Mouse (Mus musculus) retina, postnatal 1 day (tissue): Measurements from ENCODE around the gene Olfr206.
"Not testable (repeated sequence)": the region's sequence is repeated elsewhere in the genome, so short reads cannot be mapped to it uniquely, and the experiment has no call there.

ENCODE experiments used
- DNase-seq: peaks from one replicate; pipeline ENCODE4 v3.0.0-alpha.2; 2012

The Olfr206 gene

DNA sequence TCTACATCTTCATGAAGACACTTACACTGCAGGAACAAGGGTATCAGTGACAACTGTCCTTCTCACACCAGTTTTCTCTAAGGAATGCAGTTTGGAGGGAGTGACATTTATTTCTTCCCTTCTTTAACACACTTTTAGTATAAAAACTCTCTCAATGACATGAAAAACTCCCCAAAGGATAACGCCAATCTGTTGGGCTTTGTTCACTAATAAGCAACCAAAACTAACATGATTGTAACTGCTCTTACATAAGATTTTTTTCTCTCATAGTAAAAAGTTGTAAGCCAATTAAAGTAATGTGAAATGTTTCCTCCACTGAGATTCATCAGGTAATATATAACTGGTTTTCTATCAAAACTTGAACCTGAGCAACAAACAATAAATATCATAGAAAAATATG is at the start of gene Olfr206:
Gene Olfr206, minus strand, starts transcription at position 101 of the 400 bp plus-strand sequence.
- DNase-seq, result no peak

DNA sequence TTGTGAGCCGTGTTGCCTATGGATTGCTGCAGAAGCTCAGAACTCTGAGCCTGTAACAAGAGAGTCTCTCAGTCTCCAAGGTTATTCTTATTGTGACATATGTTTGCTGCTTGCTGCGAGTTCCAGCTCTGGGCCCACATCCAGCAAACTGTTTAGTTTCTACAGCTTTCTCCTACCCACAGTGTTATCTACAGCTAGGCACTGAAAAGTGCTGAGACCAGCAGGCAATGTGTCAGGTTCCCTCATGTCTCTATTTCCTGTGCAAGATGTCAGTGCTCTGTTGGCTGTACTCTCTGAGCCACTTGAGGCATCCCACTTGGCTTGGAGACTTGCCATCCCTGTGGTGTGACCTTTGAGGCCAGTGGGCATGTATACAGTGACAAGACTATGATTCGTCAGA is 44.3 kb upstream of the Olfr206 start:
- no peak for DNase-seq

DNA sequence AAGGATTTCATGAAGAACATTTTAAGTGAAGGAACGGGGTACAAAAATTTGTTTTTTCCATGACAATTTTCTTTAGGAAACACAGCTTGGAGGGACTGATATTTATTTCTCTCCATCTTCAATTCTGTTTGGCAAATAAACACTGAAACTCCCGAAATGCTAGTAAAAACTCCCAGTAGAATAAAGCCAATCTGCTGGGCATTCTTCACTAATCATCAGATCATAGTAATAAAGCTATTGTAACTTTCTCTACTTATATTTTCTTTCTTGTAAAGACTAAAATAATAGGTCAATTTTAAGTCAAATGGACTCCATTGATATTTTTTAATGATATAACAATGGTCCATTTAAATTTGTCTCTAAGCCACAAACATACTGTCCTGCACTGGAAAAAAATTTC is 14.8 kb upstream of the Olfr206 start, which contains the start of gene Olfr209:
Gene Olfr209, minus strand, starts transcription at position 101 of the 400 bp plus-strand sequence.
- no peak for DNase-seq

DNA sequence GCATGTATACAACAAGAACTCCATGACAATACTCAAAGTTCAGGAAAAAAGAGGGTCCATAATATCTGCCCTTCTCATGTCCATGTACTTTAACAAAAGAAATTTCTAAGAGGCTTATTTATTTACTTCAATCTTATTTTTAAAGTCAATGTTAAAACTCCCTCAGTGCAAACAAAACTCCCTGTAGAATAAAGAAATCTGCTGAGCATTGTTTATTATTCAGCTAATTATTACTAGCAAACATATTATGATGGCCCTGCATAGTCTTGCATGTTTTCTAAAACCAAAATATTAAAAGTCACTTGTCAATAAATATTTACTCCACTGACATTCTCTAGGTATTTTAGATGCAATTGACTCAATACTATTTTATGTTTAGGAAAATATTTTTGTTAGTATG is 18.0 kb downstream of the Olfr206 start, which contains the start of gene Olfr205:
Gene Olfr205, minus strand, starts transcription at position 101 of the 400 bp plus-strand sequence.
- DNase-seq, result no peak

DNA sequence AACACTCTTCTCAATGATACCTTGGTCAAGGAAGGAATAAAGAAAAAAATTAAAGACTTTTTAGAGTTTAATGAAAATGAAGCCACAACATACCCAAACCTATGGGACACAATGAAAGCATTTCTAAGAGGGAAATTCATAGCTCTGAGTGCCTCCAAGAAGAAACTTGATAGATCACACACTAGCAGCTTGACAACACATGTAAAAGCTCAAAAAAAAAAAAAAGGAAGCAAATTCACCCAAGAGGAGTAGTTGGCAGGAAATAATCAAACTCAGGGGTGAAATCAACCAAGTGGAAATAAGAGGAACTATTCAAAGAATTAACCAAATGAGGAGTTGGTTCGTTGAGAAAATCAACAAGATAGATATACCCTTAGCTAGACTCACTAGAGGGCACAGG is 25.8 kb downstream of the Olfr206 start:
- DNase-seq, result not testable (repeated sequence)

DNA sequence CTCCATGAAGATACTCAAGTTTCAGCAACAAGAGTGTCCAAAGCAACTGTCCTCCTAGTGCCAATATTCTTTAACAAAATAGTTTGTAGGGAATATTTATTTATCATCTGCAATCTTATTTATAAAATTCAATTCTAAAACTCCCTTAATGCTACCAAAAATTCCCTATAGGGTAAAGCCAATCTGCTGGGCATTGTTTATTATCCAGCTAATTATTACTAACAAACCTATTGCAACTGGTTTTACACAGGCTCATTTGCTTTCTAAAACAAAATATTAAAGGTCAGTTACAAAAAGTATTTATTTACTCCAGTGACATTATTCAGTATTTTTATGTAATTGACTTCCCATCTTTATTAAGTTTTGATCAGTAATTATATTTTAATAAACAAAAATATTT is 30.9 kb downstream of the Olfr206 start, which contains the start of gene Olfr204:
Gene Olfr204, minus strand, starts transcription at position 101 of the 400 bp plus-strand sequence.
- no peak for DNase-seq

DNA sequence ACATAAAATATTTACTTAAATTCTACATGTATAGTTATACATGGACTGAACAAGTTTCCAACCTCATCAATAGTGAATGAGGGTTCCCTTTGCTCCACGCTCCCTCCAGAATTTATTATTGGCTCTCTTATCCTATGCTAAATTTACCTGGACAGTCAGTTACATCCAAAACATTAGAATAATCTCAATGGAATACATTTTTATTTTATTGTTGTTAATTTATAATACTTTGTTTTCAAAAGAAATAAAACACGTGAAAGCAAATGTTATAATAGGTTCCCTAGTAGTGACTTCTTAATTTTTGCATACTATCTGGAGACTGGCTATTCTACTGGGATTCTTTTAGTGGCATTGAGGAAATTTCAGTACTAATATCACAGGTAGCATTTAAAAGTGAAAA is 50.5 kb downstream of the Olfr206 start, which contains the start of gene Olfr203:
Gene Olfr203, plus strand, starts transcription at position 301 of the 400 bp plus-strand sequence.
- no peak for DNase-seq
